Mouse (Mus musculus): Measurements from ENCODE around the gene Mgme1.

- TF ChIP-seq CTCF (conservative IDR thresholded peaks at IDR 0.05; ENCODE audit: low read length) (no peak), POU5F1 (IDR thresholded peaks at IDR 0.05; ENCODE audit: borderline replicate concordance, low read length) (no peak)
These were observed 4.4 kb upstream of the Mgme1 start for GRCm38 (mm10) chr2:144265916-144266683.

Data from E14TG2a.4 (cell line).